Mouse (Mus musculus): ENCODE measurements at regions not wholly inside any gene's neighbourhood (a gene's known extent, or its start where the extent isn't known, plus 50 kb on each side); places are given as distances from the start of the nearest gene placed in this dataset.

- Histone ChIP-seq H3K4me3 (ENCODE audit: low read depth, low read length) (no peak overlapping the region), H3K4me1 (ENCODE audit: control insufficient read depth, insufficient read depth, low read length) (no peaks in the 10 kb centered on the region), H3K27ac (ENCODE audit: insufficient read depth, low read length) (no peak overlapping the region), H3K27me3 (ENCODE audit: control insufficient read depth, insufficient read depth, low read length, poor library complexity, severe bottlenecking) (no peaks in the 10 kb centered on the region), H3K9ac (ENCODE audit: low read depth, poor library complexity, severe bottlenecking) (no peak overlapping the region), H3K9me3 (replicated peaks; ENCODE audit: control insufficient read depth, insufficient read depth, low read length, poor library complexity, severe bottlenecking) (no peaks in the 10 kb centered on the region), H3K36me3 (ENCODE audit: control insufficient read depth, insufficient read depth, low read length, poor library complexity, severe bottlenecking) (no peaks in the 10 kb centered on the region)
- TF ChIP-seq EP300 (IDR thresholded peaks at IDR 0.05; ENCODE audit: insufficient read depth, low read depth, low read length) (no peak), POLR2A (IDR thresholded peaks at IDR 0.05; ENCODE audit: insufficient read depth, low read length) (no peak), CTCF (IDR thresholded peaks at IDR 0.05; ENCODE audit: low read depth, low read length) (no peak)
These were observed 145.5 kb upstream of the Dyrk2 start for GRCm38 (mm10) chr10:119015311-119016055.

- H3K36me3 ChIP-seq (ENCODE audit: control insufficient read depth, insufficient read depth, low read length, poor library complexity, severe bottlenecking): no peaks in the 10 kb centered on the region
- H3K9ac ChIP-seq (ENCODE audit: low read depth, poor library complexity, severe bottlenecking): no peak overlapping the region
- no peak overlapping the region for H3K4me3 ChIP-seq (ENCODE audit: low read depth, low read length)
- no peaks in the 10 kb centered on the region for H3K4me1 ChIP-seq (ENCODE audit: control insufficient read depth, insufficient read depth, low read length)
- H3K9me3 ChIP-seq (replicated peaks; ENCODE audit: control insufficient read depth, insufficient read depth, low read length, poor library complexity, severe bottlenecking): no peaks in the 10 kb centered on the region
- no peaks in the 10 kb centered on the region for H3K27me3 ChIP-seq (ENCODE audit: control insufficient read depth, insufficient read depth, low read length, poor library complexity, severe bottlenecking)
- TF ChIP-seq POLR2A (IDR thresholded peaks at IDR 0.05; ENCODE audit: insufficient read depth, low read length) (no peak), EP300 (IDR thresholded peaks at IDR 0.05; ENCODE audit: insufficient read depth, low read depth, low read length) (no peak), CTCF (IDR thresholded peaks at IDR 0.05; ENCODE audit: low read depth, low read length) (no peak)
- no peak overlapping the region for H3K27ac ChIP-seq (ENCODE audit: insufficient read depth, low read length)
These were observed 144.7 kb upstream of the Dyrk2 start for GRCm38 (mm10) chr10:119014731-119015130.

- Histone ChIP-seq H3K4me3 (ENCODE audit: low read depth, low read length) (no peak overlapping the region), H3K4me1 (ENCODE audit: control insufficient read depth, insufficient read depth, low read length) (no peaks in the 10 kb centered on the region), H3K27ac (ENCODE audit: insufficient read depth, low read length) (no peak overlapping the region), H3K36me3 (ENCODE audit: control insufficient read depth, insufficient read depth, low read length, poor library complexity, severe bottlenecking) (no peaks in the 10 kb centered on the region), H3K9me3 (replicated peaks; ENCODE audit: control insufficient read depth, insufficient read depth, low read length, poor library complexity, severe bottlenecking) (no peaks in the 10 kb centered on the region), H3K27me3 (ENCODE audit: control insufficient read depth, insufficient read depth, low read length, poor library complexity, severe bottlenecking) (no peaks in the 10 kb centered on the region), H3K9ac (ENCODE audit: low read depth, poor library complexity, severe bottlenecking) (no peak overlapping the region)
- TF ChIP-seq CTCF (IDR thresholded peaks at IDR 0.05; ENCODE audit: low read depth, low read length): no peak
- TF ChIP-seq EP300 (IDR thresholded peaks at IDR 0.05; ENCODE audit: insufficient read depth, low read depth, low read length): no peak
- no peak for TF ChIP-seq POLR2A (IDR thresholded peaks at IDR 0.05; ENCODE audit: insufficient read depth, low read length)
These were observed 143.7 kb upstream of the Dyrk2 start for GRCm38 (mm10) chr10:119013758-119014157.

- Histone ChIP-seq H3K9ac (ENCODE audit: low read depth, poor library complexity, severe bottlenecking) (no peak overlapping the region), H3K4me3 (ENCODE audit: low read depth, low read length) (no peak overlapping the region), H3K9me3 (replicated peaks; ENCODE audit: control insufficient read depth, insufficient read depth, low read length, poor library complexity, severe bottlenecking) (no peaks in the 10 kb centered on the region), H3K36me3 (ENCODE audit: control insufficient read depth, insufficient read depth, low read length, poor library complexity, severe bottlenecking) (no peaks in the 10 kb centered on the region), H3K27ac (ENCODE audit: insufficient read depth, low read length) (no peak overlapping the region), H3K4me1 (ENCODE audit: control insufficient read depth, insufficient read depth, low read length) (no peaks in the 10 kb centered on the region), H3K27me3 (ENCODE audit: control insufficient read depth, insufficient read depth, low read length, poor library complexity, severe bottlenecking) (no peaks in the 10 kb centered on the region)
- TF ChIP-seq EP300 (IDR thresholded peaks at IDR 0.05; ENCODE audit: insufficient read depth, low read depth, low read length): no peak
- TF ChIP-seq CTCF (IDR thresholded peaks at IDR 0.05; ENCODE audit: low read depth, low read length): no peak
- no peak for TF ChIP-seq POLR2A (IDR thresholded peaks at IDR 0.05; ENCODE audit: insufficient read depth, low read length)
These were observed 141.5 kb upstream of the Dyrk2 start for GRCm38 (mm10) chr10:119011511-119011910.

- Histone ChIP-seq H3K27me3 (ENCODE audit: control insufficient read depth, insufficient read depth, low read length, poor library complexity, severe bottlenecking) (no peaks in the 10 kb centered on the region), H3K27ac (ENCODE audit: insufficient read depth, low read length) (no peak overlapping the region), H3K9ac (ENCODE audit: low read depth, poor library complexity, severe bottlenecking) (no peak overlapping the region), H3K9me3 (replicated peaks; ENCODE audit: control insufficient read depth, insufficient read depth, low read length, poor library complexity, severe bottlenecking) (no peaks in the 10 kb centered on the region), H3K4me1 (ENCODE audit: control insufficient read depth, insufficient read depth, low read length) (no peaks in the 10 kb centered on the region), H3K4me3 (ENCODE audit: low read depth, low read length) (no peak overlapping the region), H3K36me3 (ENCODE audit: control insufficient read depth, insufficient read depth, low read length, poor library complexity, severe bottlenecking) (no peaks in the 10 kb centered on the region)
- TF ChIP-seq EP300 (IDR thresholded peaks at IDR 0.05; ENCODE audit: insufficient read depth, low read depth, low read length) (no peak), CTCF (IDR thresholded peaks at IDR 0.05; ENCODE audit: low read depth, low read length) (no peak), POLR2A (IDR thresholded peaks at IDR 0.05; ENCODE audit: insufficient read depth, low read length) (no peak)
These were observed 140.9 kb upstream of the Dyrk2 start for GRCm38 (mm10) chr10:119010884-119011283.

GRCm38 (mm10) chr10:119006866-119007575 is 137.0 kb upstream of the Dyrk2 start:
- Histone ChIP-seq H3K27me3 (ENCODE audit: control insufficient read depth, insufficient read depth, low read length, poor library complexity, severe bottlenecking) (no peaks in the 10 kb centered on the region), H3K9me3 (replicated peaks; ENCODE audit: control insufficient read depth, insufficient read depth, low read length, poor library complexity, severe bottlenecking) (0 out of 2 replicates have a peak, but pooled peaks cover 2% of the 10 kb centered on the region), H3K36me3 (ENCODE audit: control insufficient read depth, insufficient read depth, low read length, poor library complexity, severe bottlenecking) (no peaks in the 10 kb centered on the region), H3K9ac (ENCODE audit: low read depth, poor library complexity, severe bottlenecking) (no peak overlapping the region), H3K4me1 (ENCODE audit: control insufficient read depth, insufficient read depth, low read length) (no peaks in the 10 kb centered on the region), H3K4me3 (ENCODE audit: low read depth, low read length) (no peak overlapping the region), H3K27ac (ENCODE audit: insufficient read depth, low read length) (no peak overlapping the region)
- no peak for TF ChIP-seq CTCF (IDR thresholded peaks at IDR 0.05; ENCODE audit: low read depth, low read length)
- no peak for TF ChIP-seq EP300 (IDR thresholded peaks at IDR 0.05; ENCODE audit: insufficient read depth, low read depth, low read length)
- TF ChIP-seq POLR2A (IDR thresholded peaks at IDR 0.05; ENCODE audit: insufficient read depth, low read length): no peak
